Mouse (Mus musculus) heart, embryonic 15.5 days (tissue): ENCODE measurements around the gene Gm20605. TPM values are rescaled to one million over a fixed set of nuclear protein-coding genes. Genes with fewer than 3 reads are reported as not detected.

ENCODE experiments used
- ATAC-seq: fragments of 200-750 bp; cut with Nextera tagmentation; replicated peaks from 2 replicates; pipeline ENCODE4 v1.8.0; 2017; ENCODE audit warnings: low read depth, moderate TSS enrichment; ENCODE audit not compliant: insufficient number of reproducible peaks, insufficient read depth, low FRiP score
- H3K27ac ChIP-seq: fragments of 300-500 bp; sonication (generic); 2 replicates; pipeline ENCODE4 v1.5.1; 2015; ENCODE audit warnings: mild to moderate bottlenecking, inconsistent platforms
- H3K27me3 ChIP-seq: fragments of 300-500 bp; sonication (generic); 2 replicates; pipeline ENCODE4 v1.6.1; 2015; ENCODE audit warnings: inconsistent platforms
- H3K36me3 ChIP-seq: fragments of 300-500 bp; sonication (generic); 2 replicates; pipeline ENCODE4 v1.6.1; 2015; ENCODE audit warnings: mild to moderate bottlenecking, inconsistent platforms
- H3K4me1 ChIP-seq: fragments of 300-500 bp; sonication (generic); replicated peaks from 2 replicates; pipeline ENCODE4 v1.6.1; 2015; ENCODE audit warnings: inconsistent platforms
- H3K4me2 ChIP-seq: fragments of 300-500 bp; sonication (generic); 2 replicates; pipeline ENCODE4 v1.6.1; 2015; ENCODE audit warnings: inconsistent platforms, mild to moderate bottlenecking, moderate library complexity
- H3K4me3 ChIP-seq: fragments of 300-500 bp; sonication (generic); 2 replicates; pipeline ENCODE4 v1.5.1; 2015; ENCODE audit warnings: mild to moderate bottlenecking, inconsistent platforms
- H3K9ac ChIP-seq: fragments of 300-500 bp; sonication (generic); 2 replicates; pipeline ENCODE4 v1.6.1; 2015; ENCODE audit warnings: mild to moderate bottlenecking, inconsistent platforms
- H3K9me3 ChIP-seq: fragments of 300-500 bp; sonication (generic); replicated peaks from 2 replicates; pipeline ENCODE4 v1.6.1; 2016; ENCODE audit warnings: inconsistent platforms
- WGBS: fragments of 180-500 bp; shearing (Covaris S2); methylation state at CpG from one replicate; pipeline ENCODE4 v1.1.7; 2015; ENCODE audit warnings: mixed read lengths; 5-methylcytosine and 5-hydroxymethylcytosine counted together
- polyA plus RNA-seq: library from polyadenylated mRNA; unstranded; fragments of >200 nt; fragmentation: Nextera tagmentation; extraction: Ambion mirVana; gene quantifications from 2 replicates; pipeline ENCODE4 v1.2.1, GENCODE M21; 2015

Gm20605 gene
- polyA plus RNA-seq, 1 experiment from 2014 or later, result 7.1 TPM

- Histone ChIP-seq H3K4me3 (no peak overlapping the region), H3K27ac (no peak overlapping the region), H3K4me1 (peaks cover 12% of the 10 kb centered on the region), H3K9ac (no peak overlapping the region), H3K9me3 (no peaks in the 10 kb centered on the region), H3K27me3 (no peaks in the 10 kb centered on the region), H3K4me2 (no peak overlapping the region), H3K36me3 (no peaks in the 10 kb centered on the region; the same call in 1 of the 2 replicates)
- 83% methylated on average over 3 of the region's 3 CpGs for WGBS
- no peak for ATAC-seq
Measured at GRCm38 (mm10) chr5:137678736-137679135, 49.8 kb downstream of the Gm20605 start.

DNA sequence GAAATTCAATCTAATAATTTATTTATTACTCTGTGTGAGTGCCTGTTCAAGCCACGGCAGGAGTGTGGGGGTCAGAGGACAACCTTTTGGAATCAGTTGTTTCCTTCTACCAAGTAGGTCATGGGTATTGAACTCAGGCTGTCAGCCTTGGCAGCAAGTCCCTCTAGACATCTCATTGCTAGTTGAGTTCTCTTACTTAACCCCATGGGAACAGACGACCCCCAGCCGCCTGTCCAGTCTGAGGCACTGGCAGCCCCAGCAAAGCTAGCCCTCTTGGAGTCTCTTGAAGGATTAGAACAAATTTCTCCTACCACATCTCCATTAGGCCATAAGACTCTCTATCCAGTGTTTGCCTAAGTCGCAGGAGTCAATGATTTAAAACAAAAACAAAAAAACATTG lies 50.8 kb downstream of the Gm20605 start:
- H3K4me2 ChIP-seq, result no peak overlapping the region
- no peak overlapping the region for H3K27ac ChIP-seq
- peaks cover 13% of the 10 kb centered on the region for H3K4me1 ChIP-seq
- no peak for ATAC-seq
- H3K27me3 ChIP-seq, result no peaks in the 10 kb centered on the region
- H3K36me3 ChIP-seq, result no peaks in the 10 kb centered on the region; the same call in 1 of the 2 replicates
- H3K9me3 ChIP-seq, result no peaks in the 10 kb centered on the region
- WGBS, result 79% methylated on average over 4 of the region's 4 CpGs
- H3K9ac ChIP-seq, result no peak overlapping the region
- no peak overlapping the region for H3K4me3 ChIP-seq

- no peaks in the 10 kb centered on the region for H3K27me3 ChIP-seq
- H3K4me2 ChIP-seq, result peak overlapping the region; percentile 88; the same call in 1 of the 2 replicates
- H3K9me3 ChIP-seq, result no peaks in the 10 kb centered on the region
- 88% methylated on average over 6 of the region's 6 CpGs for WGBS
- no peaks in the 10 kb centered on the region; the same call in 1 of the 2 replicates for H3K36me3 ChIP-seq
- no peak overlapping the region for H3K4me3 ChIP-seq
- ATAC-seq, result no peak
- H3K4me1 ChIP-seq, result peaks cover 16% of the 10 kb centered on the region
- H3K27ac ChIP-seq, result no peak overlapping the region
- no peak overlapping the region for H3K9ac ChIP-seq
Measured at GRCm38 (mm10) chr5:137682526-137682925, 53.6 kb downstream of the Gm20605 start.

DNA sequence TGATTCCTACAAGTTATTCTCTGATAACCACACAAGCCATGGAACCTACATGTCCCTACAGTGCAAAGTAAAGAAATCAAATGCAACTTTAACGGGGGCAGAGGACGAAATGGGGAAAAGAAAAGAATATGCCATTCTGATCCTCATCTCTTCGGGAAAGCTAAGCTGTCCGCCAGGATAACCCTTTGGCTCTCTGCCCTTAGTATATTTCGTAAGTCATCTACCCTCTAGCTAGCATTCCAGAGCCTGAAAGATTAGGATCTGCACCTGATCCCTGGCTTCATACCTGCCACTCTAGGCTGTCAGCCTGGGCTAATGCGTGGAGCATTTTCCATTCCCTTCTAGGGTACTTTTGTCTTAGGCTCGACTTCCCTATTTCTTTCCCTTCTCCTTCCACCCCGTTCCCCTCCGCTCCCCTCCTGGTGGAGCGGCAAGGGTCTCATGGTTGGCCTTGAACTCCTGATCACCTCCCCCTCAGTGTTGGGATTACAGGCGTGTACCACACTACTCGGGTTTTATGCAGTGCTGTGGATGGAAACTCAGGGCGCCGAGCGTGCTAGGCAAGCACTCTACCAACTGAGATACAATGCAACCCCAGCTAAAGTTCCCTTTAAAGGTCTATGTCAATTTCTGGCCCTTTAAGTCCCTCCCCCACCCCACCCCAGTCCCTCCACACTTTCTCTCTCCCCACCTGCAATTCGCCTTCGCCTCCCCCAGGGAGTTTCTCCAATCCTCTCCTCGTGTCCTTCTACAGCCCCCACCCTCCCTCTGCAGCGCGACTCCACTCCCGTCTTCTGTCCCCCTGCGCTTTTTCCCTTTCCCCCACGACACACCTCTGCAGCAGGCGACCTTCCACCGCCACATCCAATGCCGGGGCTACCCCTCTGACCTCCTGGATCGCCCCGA lies 54.7 kb downstream of the Gm20605 start:
- peak overlapping the region; percentile 68 for H3K4me3 ChIP-seq
- peak overlapping the region; percentile 88 for H3K4me2 ChIP-seq
- peak overlapping the region; percentile 74 for H3K27ac ChIP-seq
- H3K9ac ChIP-seq, result peak overlapping the region; percentile 69
- peak; percentile 7; the same call in 1 of the 2 replicates for ATAC-seq
- 8% methylated on average over 28 of the region's 28 CpGs for WGBS
- H3K9me3 ChIP-seq, result no peaks in the 10 kb centered on the region
- no peaks in the 10 kb centered on the region for H3K27me3 ChIP-seq
- H3K36me3 ChIP-seq, result no peaks in the 10 kb centered on the region; the same call in 1 of the 2 replicates
- peaks cover 16% of the 10 kb centered on the region for H3K4me1 ChIP-seq

DNA sequence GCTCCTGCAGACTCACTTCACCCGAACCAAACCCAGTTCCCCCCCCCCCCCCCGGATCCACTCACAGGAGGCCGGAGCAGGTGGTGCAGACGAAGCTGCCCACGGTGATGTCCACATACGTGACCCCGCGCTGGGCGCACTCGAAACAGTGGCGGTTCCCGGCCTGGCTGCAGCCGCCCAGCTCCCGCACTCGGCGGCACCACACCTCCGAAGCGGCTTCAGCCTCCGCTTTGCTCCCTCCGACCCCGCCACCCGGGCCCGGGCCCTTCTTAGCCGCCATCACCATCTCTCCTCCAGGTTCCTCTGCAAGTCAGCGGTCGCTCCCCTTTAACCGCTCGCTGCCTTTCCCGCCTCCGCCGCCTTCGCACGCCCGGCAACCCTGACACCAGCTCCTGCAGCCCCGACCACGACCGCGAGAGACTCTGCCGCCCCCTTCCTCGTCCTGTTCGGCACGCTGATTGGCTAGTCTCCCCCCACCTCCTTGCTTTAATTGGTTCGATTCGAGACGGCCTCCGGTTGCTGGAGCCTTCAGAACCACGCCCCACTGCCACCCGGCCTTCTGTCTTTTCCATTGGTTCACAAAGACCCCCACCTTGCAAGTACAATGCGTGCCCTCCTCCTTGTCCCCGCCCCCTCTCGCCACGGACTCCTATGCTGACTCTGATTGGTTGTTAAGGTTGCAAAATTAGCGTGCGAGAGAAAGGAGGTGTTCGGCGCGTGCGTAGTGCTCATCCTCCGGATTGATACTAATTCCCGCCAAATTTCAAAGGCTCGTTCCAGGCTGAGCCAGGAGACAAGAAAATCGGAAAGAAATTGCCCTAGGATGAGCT lies 55.5 kb downstream of the Gm20605 start, which contains the start of gene Agfg2:
Gene Agfg2, minus strand, starts transcription at position 433 of the 830 bp plus-strand sequence.
- WGBS, result under 1% methylated on average over 62 of the region's 62 CpGs
- peak within 1 kb of the TSS; percentile 68 for H3K4me3 ChIP-seq
- peaks cover 16% of the 10 kb centered on the region for H3K4me1 ChIP-seq
- H3K9me3 ChIP-seq, result no peaks in the 10 kb centered on the region
- no peaks in the 10 kb centered on the region for H3K36me3 ChIP-seq
- H3K27ac ChIP-seq, result peak within 1 kb of the TSS; percentile 74
- H3K27me3 ChIP-seq, result no peaks in the 10 kb centered on the region
- H3K9ac ChIP-seq, result peak within 1 kb of the TSS; percentile 69
- H3K4me2 ChIP-seq, result peak within 1 kb of the TSS; percentile 88
- ATAC-seq, result peak; percentile 98

DNA sequence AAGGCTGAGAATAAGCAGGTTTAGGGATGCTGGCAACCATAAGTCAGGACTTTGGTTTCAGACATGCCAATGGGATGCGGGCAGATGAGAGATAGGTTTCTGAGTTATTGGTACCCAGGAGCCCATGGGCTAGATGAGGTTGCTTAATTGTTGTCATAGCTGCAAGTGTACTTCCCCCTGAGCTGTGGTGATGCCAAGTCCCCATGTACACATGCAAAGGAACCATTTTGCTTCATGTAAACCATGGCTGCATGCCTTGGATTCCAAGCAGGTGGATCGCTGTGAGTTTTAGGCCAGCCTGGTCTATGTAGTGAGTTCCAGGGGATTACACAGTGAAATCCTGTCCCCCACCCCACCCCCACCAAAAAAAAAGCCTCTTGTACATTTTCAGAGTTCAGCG lies 56.7 kb downstream of the Gm20605 start:
- Histone ChIP-seq H3K4me3 (no peak overlapping the region), H3K27me3 (no peaks in the 10 kb centered on the region), H3K36me3 (no peaks in the 10 kb centered on the region), H3K27ac (no peak overlapping the region), H3K4me1 (peaks cover 18% of the 10 kb centered on the region), H3K9ac (no peak overlapping the region), H3K4me2 (no peak overlapping the region), H3K9me3 (no peaks in the 10 kb centered on the region)
- ATAC-seq, result no peak
- WGBS, result 91% methylated on average over 3 of the region's 3 CpGs

- WGBS, result 73% methylated on average over 6 of the region's 6 CpGs
- Histone ChIP-seq H3K9me3 (no peaks in the 10 kb centered on the region), H3K27ac (no peak overlapping the region), H3K4me1 (peaks cover 19% of the 10 kb centered on the region), H3K36me3 (no peaks in the 10 kb centered on the region), H3K4me2 (no peak overlapping the region), H3K4me3 (no peak overlapping the region), H3K9ac (no peak overlapping the region), H3K27me3 (no peaks in the 10 kb centered on the region)
- ATAC-seq, result no peak
Measured at GRCm38 (mm10) chr5:137686127-137686790, 57.3 kb downstream of the Gm20605 start.

DNA sequence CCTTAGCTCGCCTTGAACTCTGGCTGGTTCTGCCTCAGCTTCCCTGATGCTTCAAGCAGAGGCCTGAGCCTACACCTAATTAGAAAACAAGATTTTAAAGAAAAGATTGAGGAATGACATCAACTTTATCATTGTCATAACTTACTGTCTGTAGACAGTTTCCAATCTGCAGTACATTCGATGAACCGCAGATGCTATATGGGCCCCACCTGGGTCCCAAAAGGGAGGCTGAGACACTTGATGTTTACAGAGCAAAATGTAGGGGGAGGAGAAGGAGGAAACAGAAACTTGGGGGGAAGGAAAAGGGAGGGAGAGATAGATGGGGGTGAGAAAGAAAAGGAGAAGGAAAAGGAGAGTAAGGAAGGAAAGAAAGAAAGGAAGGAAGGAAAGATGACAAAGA lies 61.0 kb downstream of the Gm20605 start:
- ATAC-seq, result no peak
- Histone ChIP-seq H3K27ac (0 out of 2 replicates have a peak overlapping the region, but pooled peaks have one; percentile 49), H3K4me2 (no peak overlapping the region), H3K27me3 (no peaks in the 10 kb centered on the region), H3K36me3 (no peaks in the 10 kb centered on the region), H3K4me1 (0 out of 2 replicates have a peak, but pooled peaks cover 6% of the 10 kb centered on the region), H3K9ac (no peak overlapping the region), H3K4me3 (no peak overlapping the region), H3K9me3 (no peaks in the 10 kb centered on the region)
- WGBS, result 80% methylated on average over 3 of the region's 3 CpGs

DNA sequence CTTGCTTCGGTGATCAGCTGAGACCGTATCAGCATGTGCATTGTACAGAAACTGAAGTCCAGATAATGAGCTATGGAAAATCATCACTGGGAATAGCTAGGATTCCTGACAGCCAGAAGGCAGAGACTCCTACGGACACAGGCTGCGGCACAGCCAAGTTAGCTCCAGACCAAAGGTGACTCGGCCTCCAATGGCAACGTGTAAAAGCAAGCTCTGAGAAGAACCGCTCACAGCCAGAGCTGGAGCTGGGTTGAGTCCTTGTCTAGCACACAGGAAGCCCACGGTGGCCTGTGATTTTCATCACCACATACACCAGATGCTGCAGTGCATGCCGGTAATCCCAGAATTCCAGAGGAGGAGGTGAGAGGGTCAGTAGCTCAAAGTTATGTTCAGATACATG lies 61.6 kb downstream of the Gm20605 start:
- Histone ChIP-seq H3K36me3 (no peaks in the 10 kb centered on the region), H3K4me3 (no peak overlapping the region), H3K4me1 (0 out of 2 replicates have a peak, but pooled peaks cover 4% of the 10 kb centered on the region), H3K9ac (no peak overlapping the region), H3K27me3 (no peaks in the 10 kb centered on the region), H3K4me2 (peak overlapping the region; percentile 27; the same call in 1 of the 2 replicates), H3K27ac (peak overlapping the region; percentile 49), H3K9me3 (no peaks in the 10 kb centered on the region)
- WGBS, result 28% methylated on average over 9 of the region's 9 CpGs
- no peak for ATAC-seq

- Histone ChIP-seq H3K4me3 (no peak overlapping the region), H3K27ac (no peak overlapping the region), H3K4me1 (0 out of 2 replicates have a peak, but pooled peaks cover 4% of the 10 kb centered on the region), H3K27me3 (no peaks in the 10 kb centered on the region), H3K4me2 (no peak overlapping the region), H3K9ac (no peak overlapping the region), H3K9me3 (no peaks in the 10 kb centered on the region), H3K36me3 (no peaks in the 10 kb centered on the region)
- ATAC-seq, result no peak
- 60% methylated on average over 1 of the region's 1 CpGs for WGBS
Measured at GRCm38 (mm10) chr5:137691881-137692280, 62.9 kb downstream of the Gm20605 start.
